Mouse (Mus musculus): ENCODE measurements around the gene Chek2. TPM values are rescaled to one million over a fixed set of nuclear protein-coding genes. Genes with fewer than 3 reads are reported as not detected.
A peak's percentile ranks its signal among the peaks of the same experiment; 100 is the strongest.
"Not testable (repeated sequence)": the region's sequence is repeated elsewhere in the genome, so short reads cannot be mapped to it uniquely, and the experiment has no call there.

The Chek2 gene
- total RNA-seq, 2 experiments from 2014 or later, result 1.3 to 1.5 TPM

DNA sequence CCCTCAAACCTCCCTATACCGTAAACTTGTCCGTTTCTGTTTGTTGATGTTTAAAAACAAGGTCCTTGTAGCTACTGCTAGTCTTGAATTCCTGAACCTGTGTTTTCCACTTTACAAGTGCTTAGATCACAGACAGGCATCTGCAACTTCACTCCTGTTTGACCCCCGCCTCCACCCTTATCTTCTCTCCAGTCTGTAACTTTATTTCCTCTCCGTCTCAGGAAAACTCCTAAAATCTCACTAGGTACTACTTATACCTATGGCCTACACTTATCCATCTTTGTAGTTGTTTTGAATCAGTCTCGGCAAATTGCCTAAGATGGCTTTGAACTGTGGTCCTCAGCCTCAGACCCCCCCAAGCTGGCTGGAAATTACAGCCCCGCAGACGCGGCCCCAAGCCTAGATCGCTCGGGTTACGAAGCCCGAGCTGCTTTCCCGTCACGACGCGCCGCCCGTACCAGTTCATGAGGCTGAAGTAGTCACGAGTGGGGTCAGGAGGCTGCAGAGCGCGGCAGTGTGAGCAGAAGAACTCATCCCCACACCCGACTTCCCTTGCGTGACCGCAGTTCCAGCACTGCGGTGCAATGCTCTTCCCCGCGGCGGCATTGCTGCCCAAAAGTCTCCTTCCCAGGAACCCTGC is 621 bp upstream of the Chek2 start:
- DNase-seq (ENCODE audit: low spot score in 2 of 2), result no peak

DNA sequence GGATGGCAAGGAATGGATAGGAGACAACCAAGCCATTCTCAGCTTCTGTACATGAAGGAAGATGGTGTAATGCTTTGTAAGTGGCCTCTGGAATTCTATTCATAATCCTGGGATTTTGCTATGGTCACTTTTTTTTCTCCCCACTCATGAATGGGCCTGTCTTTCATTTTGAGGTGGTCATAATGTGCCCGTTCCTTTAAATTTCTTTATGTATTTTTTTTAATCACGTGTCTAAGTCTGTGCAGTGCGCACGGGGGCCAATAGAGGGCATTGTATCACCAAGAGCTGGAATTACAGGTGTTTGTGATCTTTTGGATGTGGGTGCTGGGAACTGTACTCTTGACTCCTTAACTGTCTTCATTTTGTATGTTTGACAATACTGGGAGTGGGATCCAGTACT is 686 bp downstream of the Chek2 start:
- DNase-seq (ENCODE audit: low spot score in 2 of 2), result peak in 1 of 2 experiments; percentile 17

DNA sequence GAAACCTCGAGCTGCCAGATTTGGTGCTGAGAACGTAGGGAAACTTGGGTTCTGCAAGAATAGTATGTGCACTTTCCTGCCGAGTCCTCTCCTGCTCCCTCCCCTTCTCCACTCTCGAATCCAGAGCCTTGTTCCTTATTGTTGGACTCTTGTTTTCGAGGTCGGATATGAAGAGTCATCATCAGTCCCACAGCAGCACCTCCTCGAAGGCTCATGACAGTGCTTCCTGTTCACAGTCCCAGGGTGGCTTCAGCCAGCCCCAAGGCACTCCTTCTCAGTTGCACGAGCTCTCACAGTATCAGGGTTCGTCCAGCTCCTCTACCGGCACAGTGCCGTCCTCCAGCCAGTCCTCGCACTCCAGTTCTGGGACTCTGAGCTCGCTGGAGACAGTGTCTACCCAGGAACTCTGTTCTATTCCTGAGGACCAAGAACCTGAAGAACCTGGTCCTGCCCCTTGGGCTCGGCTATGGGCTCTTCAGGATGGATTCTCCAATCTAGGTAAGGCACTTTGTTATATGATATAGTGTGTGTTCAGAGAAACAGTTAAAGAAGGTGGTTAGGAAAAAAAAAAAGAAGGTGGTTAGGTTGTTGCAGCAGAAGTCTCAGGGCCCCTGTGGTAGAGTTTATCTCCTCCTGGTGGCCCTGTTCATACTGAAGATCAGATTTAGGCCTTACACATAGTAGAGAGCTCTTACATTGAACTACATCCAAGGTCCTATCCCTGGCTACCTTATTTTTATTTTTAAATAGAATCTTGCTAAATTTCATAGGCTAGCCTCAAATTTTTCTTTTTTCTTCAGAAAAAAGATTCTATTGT is 1.5 kb downstream of the Chek2 start:
- DNase-seq (ENCODE audit: low spot score in 2 of 2), result no peak

DNA sequence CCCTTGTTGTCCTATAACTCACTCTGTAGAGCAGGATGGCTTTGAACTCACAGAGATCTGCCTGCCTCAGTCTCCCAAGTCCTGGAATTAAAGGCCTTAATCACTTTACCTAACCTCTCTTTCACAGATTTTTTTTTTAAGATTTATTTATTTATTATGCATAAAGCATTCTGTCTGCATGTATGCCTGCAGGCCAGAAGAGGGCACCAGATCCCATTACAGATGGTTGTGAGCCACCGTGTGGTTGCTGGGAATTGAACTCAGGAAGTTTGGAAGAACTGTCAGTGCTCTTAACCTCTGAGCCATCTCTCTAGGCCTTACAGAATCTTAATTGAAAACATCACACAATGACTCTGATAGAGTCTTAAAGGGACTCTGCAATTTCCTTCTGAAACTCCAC is 13.2 kb downstream of the Chek2 start:
- no peak for DNase-seq (ENCODE audit: low spot score in 2 of 2)

DNA sequence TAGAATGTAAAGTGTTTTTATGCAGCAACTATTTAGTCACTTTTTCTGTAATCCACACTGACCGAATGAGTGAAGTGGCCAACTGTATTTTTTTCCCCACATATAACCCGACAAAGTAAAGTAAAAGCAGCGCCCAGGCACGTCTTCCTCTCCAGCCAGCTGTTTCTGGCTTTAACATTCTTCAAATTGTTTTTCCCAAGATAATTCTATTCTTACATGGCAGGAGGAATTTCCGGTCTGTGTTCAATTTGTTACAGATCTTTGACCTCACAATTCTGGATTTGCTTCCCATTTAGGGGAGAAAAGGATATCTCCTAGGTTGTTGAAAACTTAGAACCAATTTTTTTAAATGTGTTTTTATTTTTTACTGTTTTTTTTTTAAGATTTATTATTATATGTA is 17.3 kb downstream of the Chek2 start:
- no peak for DNase-seq (ENCODE audit: low spot score in 2 of 2)

DNA sequence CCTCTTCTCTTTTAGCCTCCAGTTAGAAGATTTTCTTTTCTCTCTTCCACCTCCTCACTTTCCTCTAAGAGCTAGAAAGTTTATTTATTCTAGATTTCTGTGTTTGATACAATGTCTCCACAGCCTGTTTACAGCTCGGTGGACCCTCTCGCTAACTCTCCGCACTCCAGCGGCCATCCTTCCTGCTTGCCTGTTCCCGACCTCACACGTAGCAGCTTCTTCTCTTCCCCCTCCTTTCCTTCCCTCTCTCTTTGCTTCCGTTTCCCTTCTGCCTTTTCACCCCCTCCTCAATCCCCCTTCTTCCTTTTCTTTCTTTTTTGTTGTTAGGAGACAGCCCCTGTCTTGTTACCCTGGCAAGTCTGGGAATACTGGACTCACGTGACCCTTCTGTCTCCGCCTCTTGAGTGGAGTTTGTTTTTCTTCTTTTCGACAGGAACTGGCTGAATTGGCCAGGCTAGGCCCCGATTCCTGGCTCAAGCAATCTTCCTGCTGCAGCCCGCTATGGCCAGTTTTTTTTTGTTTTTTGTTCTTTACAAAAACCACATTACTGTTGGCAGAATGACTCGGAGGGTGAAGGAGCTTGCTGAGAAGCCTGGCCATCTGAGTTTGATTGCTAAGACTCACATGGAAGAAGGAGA is 19.4 kb downstream of the Chek2 start:
- no peak for DNase-seq (ENCODE audit: low spot score in 2 of 2)

DNA sequence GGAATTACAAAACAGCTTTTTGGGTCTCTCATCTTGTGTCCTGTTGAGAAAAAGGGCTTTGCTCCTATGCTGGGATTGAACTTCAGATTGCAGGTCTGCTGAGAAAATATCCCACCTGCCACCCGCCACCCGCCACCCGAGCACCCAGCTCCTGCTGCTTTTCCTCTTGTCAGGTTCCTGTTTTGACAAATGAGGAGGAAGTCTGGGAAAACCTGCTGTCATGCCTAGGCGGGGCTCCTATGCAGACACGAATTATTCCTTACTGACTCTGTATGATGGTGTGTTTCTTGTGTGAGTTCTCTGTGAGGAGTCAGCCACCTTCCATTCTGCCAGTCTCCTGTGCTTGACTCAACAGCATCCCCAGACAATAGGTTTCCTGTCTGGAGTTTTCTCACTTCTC is 20.7 kb downstream of the Chek2 start:
- DNase-seq (ENCODE audit: low spot score in 2 of 2), result no peak

DNA sequence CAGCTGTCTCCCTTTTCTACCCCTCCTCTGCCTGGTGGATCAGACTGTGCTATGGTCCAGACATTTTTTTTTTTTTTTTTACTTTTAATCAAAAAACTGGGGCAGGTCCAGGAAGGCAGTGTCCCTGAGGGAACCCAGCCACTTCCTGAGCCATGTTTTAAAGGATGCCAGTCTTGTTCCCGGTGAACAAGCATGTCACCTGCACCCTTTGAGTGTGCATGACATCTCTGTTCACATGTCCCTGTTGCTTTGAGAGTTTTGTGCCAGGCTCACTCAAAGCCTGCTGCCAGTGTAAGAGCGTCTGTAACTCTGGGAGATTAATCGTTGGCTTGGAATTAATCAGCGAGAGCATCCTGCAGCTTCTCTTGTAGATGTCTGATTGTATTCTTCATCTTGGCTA is 28.7 kb downstream of the Chek2 start:
- DNase-seq (ENCODE audit: low spot score in 2 of 2), result no peak

DNA sequence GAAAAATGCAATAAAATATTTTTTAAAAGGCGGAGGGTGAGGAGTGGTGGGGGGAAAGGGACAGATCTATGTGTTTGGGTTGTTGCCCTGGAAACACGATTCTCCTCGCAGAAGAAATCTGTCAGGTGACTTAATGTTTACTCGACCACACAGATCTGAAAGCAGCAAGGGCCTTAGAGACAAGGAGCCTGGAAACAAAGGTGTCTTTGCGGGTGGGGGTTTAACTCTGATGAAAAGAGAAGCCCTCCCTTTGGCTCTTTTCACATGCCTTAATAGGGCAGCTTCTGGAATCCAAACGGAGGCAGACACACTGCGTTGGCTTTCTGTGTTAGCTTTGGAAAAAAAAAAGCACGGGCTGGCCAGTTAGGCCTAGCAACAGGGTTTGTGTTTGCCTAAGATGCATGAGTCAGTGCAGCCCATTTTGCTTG is 29.5 kb downstream of the Chek2 start:
- no peak for DNase-seq (ENCODE audit: low spot score in 2 of 2)

DNA sequence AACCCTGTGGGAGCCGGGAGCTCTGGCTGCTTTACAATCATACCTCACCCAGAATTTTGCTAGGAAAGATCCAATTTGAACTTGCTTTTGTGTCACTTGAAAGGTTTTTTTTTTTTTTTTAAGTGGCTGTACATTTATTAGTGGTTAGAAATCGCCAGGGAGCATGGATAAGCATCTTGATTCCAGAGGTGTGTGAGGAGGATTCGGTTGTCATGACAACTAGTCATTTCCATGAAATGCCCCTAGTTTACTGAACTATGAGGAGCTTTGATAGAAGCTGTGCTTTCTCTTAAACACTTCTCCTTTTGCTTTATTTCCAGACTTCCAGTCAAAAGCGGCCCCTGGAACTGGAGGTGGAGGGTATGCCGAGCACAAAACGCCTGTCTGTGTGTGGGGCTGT is 33.4 kb downstream of the Chek2 start:
- DNase-seq (ENCODE audit: low spot score in 2 of 2), result no peak

DNA sequence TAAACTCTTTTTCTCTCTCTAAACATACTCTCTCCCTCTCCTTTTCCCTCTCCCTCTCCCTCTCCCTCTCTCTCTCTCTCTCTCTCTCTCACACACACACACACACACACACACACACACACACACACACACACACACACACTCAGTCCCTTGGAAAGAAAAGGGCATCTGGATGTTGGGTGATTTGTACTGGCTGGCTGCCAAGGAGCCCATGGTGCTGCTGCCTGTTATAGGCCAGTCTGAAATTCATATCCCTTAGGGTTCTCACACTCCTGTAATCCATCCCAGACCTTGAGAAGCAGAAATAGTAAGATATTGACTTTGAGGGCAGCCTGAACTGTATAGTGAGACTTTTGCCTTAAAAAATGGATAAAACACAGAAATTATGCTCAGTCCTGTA is 34.9 kb downstream of the Chek2 start:
- no peak for DNase-seq (ENCODE audit: low spot score in 2 of 2)

DNA sequence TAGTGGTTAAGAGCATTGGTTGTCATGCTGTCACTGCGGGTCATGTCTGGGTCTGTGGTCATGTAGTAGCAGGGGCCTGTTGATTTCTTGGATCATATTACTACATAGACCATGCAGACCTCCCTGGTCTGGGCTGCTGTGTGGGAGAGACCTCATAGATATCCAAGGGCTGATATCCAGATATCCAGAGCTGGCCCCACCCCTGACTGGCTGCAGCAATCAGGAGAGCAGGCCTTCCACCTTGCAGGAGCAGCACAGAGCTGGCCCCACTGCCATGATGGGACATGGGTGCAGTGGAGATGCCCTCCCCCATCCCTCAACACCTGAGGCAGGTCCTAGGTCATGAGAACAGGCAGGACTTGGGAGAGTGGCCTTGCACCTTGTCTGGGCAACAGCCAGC is 35.5 kb downstream of the Chek2 start:
- no peak for DNase-seq (ENCODE audit: low spot score in 2 of 2)

DNA sequence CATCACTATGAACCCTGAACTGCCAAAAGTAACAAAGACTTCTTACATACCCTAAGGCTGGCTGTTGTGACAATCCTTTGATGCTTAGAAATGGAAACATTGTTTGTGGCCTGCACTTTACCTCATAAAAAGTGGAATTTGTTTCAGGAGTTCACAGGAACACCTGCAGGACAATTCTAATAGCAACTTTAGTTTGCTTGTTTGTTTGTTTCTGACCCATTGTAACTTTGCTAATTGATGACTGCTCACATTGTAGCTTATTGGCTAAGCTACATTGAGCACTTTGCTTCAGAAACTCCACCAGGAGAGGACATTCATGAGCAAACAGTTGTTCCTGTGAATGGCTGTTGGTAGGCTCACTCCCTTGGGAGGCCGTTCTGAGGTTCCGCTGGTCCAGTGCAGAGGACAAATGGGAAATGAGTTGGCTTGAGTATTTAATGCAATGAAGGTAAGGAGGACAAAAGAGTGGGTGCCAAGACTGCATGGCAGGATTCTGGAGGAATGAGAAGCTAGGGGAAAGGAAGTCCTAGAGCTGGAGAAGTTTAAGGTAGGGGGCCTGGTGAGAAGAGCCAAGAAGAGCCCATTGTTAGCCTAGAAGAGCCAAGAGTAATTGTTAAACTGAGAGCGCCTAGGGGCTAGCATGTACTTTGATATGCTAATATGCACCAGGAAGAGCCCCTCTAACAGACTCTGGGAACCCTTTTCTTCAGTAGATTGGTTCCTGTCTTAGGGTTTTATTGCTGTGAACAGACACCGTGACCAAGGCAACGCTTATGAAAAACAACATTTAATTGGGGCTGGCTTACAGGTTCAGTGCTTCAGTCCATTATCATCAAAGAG is 38.1 kb downstream of the Chek2 start:
- DNase-seq (ENCODE audit: low spot score in 2 of 2), result no peak

DNA sequence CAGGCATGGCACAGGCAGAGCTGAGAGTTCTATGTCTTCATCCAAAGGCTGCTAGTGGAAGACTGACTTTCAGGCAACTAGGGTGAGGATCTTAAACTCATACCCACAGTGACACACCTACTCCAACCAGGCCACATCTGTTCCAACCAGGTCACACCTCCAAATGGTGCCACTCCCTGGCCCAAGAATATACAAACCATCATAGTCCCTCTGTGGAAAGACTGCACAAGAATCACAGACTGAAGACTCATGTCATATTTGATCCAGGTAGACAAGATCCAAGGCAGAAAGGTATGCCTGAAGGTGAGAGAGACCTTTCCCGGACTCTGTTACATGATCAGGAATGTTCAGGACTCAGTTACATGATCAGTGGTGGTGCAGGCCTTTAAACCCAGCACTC is 38.7 kb downstream of the Chek2 start:
- not testable (repeated sequence) for DNase-seq (ENCODE audit: low spot score in 2 of 2)

DNA sequence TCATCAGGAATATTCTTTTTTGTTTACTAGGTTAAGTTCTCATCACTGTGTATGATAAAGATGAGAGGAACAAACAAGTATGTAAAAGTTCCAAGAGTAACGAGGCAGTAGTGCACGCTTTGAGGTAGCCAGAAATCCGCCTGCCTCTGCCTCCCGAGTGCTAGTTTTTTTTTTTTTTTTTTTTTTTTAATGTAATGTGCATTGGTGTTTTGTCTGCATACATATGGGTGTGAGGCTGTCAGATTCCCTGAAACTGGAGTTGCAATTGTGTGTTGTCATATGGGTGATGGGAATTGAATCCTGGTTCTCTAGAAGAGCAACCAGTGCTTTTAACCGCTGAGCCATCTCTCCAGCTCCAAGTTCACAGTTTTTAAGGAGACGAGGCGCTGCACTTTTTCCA is 39.3 kb downstream of the Chek2 start:
- no peak for DNase-seq (ENCODE audit: low spot score in 2 of 2)

DNA sequence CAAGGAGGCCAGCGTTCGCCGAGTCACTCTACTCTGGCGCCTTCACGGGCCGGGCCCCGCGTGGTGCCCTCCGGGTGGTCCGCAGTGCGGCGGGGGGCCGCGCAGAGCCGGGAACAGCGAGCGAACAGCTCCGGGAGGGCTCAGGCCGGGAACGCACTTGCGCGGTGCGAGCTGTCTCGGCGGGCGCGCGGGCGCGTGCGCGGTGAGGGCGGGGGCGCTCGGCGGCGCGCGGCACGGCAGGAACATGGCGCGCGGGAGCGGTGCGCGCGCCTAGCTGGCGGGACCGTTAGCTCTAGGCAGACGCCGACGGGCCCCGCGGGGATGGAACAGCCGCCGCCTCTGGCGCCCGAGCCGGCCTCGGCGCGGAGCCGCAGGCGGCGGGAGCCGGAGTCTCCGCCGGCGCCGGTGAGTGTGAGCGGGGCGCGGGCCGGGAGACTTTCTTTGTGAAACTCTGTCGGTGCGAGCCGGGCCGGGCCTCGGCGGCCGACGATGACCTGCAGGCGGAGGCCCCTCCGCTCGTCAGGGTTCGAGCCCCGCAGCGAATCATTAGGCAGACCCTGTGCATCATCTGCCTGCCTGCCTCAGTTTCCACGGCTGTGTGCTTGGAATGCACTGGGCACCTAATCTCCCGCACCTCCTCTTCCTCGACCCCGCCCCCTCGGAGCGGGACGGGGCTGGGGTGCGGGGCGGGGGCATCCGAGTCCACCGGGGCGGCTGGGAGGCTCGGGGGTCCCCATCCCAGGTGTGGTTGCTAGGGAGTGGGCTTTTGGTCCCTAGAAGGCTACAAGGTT is 40.0 kb downstream of the Chek2 start, which contains the start of gene Ttc28:
TSS of gene Ttc28 (plus strand) at position 220 of the 791 bp plus-strand sequence.
- peak; percentile 82 to 90 for DNase-seq (ENCODE audit: low spot score in 2 of 2)

DNA sequence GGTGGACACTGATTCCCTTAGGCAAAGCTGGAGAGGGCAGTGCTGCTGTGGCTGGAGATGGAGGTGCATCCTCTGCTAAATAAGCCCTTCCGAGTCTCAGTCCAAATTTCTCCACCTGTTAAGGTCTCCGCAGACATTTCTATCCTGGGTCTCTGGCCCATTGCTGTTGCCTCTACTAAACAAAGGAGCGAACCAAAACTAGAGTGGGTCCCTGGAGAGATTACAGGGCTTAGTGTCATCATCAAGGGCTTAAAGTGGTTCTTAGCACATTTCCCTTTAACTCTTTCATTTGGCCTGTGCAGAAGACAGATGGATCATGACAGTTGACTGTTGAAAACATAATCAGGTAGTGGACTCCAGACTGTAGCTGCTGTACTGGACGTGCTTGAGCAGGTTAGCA is 48.8 kb downstream of the Chek2 start:
- DNase-seq (ENCODE audit: low spot score in 2 of 2), result no peak

DNA sequence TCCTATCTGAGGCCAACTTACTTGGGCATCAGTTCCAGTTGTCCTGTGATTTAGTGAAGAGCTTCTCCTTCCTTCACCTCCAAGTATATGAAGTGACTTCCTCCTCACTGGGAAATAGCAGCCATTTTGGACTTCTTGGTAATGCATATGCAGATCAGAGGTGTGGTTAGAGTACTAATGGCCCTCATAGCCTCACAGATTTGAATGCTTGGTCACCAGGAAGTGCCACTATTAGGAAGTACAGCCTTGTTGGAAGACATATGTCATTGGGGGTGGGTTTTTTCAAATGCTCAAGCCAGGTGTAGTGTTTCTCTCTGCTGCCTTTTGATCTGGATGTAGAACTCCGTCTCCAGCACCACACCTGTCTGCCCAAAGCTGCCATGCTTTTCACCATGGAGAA is 50.2 kb downstream of the Chek2 start:
- no peak for DNase-seq (ENCODE audit: low spot score in 2 of 2)

DNA sequence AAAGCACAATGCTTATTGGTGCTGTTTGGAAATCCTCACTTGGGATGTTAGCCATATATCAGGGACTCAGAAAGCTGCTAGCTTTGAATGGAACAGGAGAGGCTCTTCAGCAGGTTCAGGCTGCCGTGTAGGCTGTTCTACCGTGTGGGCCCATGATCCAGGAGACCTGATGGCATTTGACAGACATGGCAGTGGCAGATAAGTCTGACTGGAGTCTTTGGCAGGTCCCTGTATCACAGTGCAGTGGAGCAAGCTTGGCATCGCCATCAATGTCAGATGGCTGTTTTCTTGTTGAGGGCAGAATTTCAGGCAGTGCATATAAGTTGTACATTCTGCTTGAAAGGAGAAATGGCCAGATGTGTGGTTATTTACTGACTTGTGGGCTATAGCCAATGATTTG is 50.8 kb downstream of the Chek2 start:
- no peak for DNase-seq (ENCODE audit: low spot score in 2 of 2)

DNA sequence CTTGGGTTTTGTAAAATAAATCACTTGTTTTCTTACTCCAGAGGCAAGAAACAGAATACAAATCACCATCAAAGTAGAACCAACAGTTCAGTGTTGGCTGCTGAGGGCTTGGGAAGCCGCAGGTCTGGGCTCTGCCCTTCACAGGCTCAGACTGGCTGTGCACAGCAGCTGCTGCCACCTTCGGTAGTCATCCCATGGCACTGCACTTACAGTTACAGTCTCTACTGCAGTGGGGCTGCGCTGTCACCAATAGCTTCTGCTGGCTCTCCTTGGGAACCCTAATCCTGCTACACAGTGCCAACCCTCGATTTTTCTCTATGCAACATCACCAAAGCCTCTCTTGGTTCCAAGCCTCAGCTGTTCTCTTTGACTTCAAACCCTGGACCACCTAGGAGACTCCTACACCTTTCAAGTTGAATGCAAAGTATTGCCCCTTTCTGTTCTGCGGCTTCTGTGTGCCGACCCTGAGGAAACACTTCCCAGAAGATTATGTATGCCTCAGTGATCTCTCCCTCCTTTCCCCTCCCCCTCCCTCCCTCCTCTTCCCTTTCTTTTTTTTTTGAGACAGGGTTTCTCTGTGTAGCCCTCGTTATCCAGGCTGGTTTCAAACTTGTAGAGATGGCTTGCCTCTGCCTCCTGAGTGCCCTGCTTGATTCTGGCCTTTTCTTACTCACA is 57.5 kb downstream of the Chek2 start:
- no peak for DNase-seq (ENCODE audit: low spot score in 2 of 2)
